Mouse (Mus musculus): ENCODE data around the gene Pck1. TPM values are rescaled to one million over a fixed set of nuclear protein-coding genes. Genes with fewer than 3 reads are reported as not detected.
A peak's percentile ranks its signal among the peaks of the same experiment; 100 is the strongest.

The Pck1 gene
- total RNA-seq, 4 experiments from 2014 or later: 0.11 TPM; not detected in 3

DNA sequence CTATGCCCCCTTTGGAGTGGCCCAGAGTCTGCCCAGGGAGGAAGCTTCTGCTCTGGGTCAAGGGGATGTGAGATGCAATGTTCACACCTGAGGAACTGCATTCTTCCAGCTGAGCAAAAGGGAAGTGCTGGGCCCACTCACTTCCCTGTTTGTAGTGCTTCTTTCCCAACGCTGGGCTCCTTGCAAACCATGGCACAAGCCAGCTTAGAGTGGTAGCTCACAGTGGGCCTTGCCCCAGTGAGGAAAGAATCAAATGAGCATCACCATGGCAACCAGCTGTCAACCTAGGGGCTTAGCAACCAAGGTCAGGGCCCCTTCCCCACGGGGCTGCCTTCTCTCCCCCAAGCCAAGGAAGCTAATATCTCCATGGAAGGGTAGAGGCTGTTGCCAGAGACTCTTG, 20.2 kb downstream of the Pck1 start:
- DNase-seq (ENCODE audit: low spot score in 2 of 2): peak; percentile 34

DNA sequence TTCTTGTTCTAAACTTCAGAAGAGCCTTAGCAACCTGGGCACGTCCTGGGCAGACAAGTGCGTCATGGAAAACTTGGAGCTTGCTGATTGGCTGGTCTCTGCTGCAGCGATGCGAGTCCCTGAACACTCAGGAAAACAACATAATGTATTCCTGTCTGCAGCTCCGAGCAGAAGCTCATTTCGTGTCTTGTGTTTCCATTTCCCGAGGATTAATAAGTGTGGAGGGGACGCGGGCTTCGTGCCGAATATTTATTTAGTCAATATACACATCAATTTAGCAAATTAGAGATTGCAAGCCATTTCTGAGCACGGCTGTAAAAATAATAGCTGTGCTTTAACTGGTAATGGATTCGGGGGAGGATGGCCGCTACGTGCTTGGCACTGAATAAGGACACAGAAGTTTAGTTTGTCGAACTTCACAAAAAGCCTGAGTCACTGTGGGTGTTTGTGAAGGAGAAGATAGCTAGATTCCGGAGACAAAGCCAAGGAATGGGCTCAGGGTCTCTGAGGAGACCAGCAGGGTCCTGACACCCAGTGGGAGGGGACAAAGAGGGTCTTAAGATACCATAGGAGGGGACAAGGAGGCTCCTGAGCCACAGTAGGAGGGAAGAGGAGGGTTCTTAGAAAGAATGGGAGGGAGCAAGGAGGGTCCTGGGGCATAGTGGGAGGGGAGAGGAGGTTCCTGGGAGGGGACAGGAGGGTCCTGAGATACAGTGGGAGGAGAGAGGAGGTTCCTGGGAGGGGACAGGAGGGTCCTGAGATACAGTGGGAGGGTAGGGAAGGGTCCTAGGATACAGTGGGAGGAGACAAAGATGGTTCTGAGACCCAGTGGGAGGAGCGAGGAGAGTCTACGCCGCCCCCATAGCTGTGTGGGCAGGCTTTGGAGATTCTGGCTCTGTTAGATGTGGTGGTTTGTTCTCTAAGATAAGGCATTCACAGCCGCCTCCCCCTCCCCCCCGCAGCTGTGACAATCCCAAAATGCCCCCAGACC, 21.0 kb downstream of the Pck1 start:
- peak; percentile 84 to 85 for DNase-seq (ENCODE audit: low spot score in 2 of 2)

DNA sequence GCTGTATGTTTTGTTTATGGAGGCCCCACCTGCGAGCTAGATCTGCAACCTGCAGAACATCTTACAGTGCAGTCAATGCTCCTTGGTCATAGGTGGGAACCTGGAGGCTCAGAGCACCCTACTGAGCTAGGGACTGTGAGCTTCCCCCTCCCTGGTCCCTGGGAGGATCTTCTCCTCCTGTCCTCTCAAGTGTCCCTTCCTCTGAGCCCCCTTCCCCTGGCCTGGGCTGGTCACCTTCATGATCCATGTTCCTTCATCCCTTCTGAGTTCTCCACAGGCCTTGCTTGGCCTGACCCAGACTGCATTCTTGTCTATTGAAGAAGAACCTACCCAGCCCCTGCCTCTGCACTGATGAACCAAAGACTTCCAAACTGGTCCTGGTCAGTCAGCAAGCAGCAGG, 21.7 kb downstream of the Pck1 start:
- no peak for DNase-seq (ENCODE audit: low spot score in 2 of 2)

DNA sequence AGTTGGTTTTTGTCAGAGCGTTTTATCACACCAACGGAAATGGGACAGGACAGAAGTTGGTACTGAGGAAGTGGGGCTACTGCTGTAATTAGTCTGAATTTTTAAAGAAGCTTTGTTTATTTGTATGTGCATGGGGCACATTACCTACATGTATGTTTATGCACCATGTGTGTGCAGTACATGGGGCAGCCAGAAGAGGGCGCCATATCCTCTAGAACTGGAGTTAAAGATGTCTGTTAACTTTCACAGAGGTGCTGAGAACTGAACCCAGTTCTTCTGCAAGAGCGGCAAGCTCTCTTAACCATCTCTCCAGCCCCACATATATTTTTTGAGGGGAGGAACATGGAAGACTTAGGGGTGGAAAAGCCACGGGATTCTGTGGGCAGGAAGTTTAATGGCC, 22.9 kb downstream of the Pck1 start:
- peak; percentile 2 to 3 for DNase-seq (ENCODE audit: low spot score in 2 of 2)

DNA sequence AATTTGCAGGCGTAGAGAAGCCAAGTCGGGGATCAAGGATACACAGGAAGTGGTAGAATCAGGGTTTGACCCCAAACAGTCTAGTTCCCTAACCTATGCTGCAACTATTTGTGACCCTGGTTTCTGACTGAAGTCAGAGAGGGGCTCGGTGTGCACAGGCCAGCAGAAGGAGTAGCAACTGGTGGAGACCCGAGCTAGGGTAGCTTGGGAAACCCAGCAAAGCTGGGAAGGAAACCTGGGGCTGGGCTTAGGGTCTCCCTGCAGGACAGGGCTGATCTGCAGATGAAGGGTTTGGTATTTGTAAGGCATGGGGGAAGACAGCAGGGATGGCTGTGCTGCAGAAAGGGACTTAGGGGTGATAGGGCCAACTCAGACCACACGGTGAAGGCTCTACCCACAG, 24.6 kb downstream of the Pck1 start:
- DNase-seq (ENCODE audit: low spot score in 2 of 2): peak in 1 of 2 experiments; percentile 1

DNA sequence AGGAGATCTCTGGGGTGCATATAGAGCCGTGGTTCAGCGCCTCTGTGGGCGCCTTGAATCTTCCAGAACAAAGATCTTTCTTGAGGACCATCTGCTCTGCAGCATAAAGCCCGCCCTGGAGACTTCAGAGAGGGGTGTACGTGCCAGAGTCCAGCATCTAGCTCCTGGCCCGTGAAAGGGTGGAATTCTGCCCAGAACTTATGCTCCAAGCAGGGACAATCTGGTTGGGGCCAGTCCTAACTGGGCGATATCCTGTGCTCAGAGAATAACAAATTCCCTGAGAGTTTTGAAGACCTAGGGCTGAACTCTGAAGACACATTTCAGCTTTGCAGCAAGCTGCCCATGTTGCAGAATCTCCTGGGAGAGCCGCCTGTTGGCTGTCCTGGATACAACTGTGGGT, 25.1 kb downstream of the Pck1 start:
- no peak for DNase-seq (ENCODE audit: low spot score in 2 of 2)

DNA sequence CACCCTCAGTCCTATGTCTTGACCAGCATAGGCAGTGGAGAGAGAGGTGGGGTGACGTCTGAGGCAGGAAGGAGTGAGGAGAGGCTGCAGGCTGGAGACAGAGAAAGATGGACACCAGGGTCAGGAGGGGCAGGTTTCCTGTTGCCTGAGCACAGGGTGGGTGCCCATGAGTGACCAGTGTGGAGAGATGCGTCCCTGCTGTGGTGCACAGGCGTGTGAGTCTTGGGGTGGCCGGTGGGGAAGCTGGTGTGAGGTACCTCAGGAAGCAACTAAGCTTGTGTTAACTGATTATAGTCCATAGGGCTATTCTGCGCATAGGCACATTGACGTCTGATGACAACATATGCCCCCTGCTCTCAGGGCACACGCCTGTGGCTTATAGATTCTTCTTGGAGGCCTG, 26.2 kb downstream of the Pck1 start:
- peak in 1 of 2 experiments; percentile 2 for DNase-seq (ENCODE audit: low spot score in 2 of 2)

DNA sequence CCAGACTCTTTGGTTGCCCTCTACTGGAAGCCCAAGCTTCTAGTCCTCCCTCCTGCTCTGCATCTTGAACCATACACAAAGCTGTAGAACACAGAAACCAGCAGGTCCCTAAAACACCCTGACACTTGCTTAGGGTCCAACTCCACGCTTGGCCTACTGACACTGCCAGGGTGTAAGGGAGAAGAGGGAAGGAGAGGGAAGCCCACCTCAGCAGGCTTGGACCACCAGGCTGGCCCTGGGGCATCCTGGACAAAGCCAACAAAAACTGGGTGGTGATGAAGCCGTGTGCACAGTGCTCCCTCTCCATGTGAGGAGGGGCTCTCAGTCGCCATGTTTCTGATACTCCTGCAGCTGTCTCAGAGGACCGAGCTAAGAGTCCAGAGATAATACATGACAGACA, 27.2 kb downstream of the Pck1 start:
- no peak for DNase-seq (ENCODE audit: low spot score in 2 of 2)

DNA sequence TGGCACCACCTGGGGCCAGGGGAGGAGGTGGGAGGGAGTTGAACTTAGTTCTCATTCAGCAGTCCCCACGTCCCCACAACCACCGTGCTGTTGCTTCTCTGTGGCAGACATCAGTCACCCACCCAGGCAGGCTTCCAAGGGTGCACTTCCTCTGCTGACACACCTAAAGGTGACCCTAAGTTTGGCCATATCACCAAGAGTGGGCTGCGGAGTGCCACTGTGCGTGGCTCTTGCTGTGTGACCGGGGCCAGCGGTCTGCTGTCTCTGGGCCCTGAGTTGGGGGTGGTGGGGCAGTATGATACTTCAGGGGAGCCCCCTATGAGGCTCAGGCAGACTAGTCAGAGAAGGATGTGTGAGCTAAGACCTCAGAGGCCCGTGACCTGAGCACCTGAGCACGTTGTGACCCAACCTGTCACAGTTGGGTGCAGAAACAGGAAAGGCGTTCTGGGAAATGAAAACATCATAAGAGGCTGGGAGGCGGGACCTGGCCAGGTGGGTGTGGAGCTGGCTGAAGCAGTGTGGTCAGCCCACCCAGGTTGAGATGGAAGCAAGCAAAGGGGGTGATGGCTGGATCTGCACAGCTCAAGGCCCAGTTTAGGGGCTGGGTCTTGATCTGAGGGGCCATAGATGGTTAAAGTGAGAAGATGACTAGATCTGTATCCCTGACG, 28.0 kb downstream of the Pck1 start:
- no peak for DNase-seq (ENCODE audit: low spot score in 2 of 2)

DNA sequence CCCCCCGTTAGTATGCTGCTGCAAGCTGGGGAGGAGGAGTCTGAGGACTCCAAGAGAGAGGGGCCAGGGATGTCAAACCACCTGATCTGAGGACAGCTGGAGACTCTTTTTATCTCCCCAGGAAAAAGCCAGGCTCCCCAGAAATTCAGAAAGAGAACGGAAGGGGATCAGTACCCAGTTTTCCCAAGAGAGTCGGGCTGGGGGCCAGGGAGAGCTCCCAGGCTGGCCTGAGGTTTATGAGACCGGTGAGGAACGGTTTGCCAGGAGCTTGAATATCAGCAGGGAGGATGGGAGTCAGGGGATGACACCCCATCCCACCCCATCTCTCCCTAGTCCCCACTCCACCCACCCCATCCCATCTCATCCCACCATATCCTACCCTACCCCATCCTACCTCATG, 28.6 kb downstream of the Pck1 start:
- DNase-seq (ENCODE audit: low spot score in 2 of 2): no peak

DNA sequence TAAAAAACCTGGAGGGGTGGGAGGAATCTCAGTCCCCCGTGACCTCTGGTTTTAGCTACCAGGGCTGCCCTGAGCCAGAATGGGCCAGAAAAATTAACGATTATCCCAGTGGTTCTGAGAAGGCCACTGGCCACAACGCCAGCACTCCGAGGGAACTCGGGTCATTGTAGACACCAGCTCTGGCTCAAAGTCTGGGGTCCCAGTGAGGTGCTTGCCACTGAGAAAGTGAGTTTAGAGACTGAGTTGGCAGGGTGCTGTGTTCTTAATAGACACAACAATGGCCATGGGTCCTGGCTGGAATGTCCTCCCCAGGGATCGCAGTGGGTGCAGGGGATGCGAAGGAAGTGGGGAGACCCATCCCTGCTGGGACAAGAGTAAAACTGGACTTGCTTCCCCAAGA, 29.1 kb downstream of the Pck1 start:
- DNase-seq (ENCODE audit: low spot score in 2 of 2): no peak

DNA sequence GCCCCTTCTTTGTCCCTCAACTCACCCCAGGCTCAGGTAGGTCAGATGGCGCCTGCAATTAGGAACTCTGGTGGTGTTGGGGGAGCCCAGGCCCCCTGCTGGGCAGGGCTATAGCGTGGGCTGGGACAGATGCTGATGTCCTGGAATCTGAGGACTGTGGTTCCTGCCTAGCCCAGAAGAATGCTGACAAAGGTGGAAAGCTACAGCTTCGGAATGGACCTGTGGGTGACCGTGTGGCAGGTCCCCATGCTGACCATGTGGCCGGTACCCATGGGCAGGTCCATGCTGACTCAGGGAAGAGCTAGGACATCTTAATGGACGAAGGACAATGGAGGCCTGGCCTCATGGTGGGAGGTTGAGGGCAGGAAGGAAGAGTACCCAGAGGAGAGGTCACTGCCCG, 29.9 kb downstream of the Pck1 start:
- no peak for DNase-seq (ENCODE audit: low spot score in 2 of 2)

DNA sequence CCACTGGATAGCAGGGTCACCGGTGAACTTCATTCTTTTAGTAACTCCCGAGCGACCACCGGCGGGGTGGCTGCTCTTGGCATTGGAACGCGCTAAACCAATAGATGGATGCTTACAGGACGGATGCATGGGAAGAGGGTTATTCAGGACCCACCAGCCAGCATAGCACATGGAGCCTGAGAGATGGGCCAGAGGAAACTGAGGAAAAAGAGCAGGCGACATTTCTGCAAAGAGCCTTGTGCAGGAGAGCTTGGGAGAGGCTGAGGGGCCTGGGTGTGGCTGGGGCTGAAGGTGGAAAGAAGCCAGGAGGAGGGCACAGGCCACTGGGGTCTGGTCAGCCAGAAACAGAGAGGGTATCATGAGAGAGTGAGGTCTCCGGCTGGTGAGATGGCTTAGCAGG, 30.5 kb downstream of the Pck1 start:
- no peak for DNase-seq (ENCODE audit: low spot score in 2 of 2)

DNA sequence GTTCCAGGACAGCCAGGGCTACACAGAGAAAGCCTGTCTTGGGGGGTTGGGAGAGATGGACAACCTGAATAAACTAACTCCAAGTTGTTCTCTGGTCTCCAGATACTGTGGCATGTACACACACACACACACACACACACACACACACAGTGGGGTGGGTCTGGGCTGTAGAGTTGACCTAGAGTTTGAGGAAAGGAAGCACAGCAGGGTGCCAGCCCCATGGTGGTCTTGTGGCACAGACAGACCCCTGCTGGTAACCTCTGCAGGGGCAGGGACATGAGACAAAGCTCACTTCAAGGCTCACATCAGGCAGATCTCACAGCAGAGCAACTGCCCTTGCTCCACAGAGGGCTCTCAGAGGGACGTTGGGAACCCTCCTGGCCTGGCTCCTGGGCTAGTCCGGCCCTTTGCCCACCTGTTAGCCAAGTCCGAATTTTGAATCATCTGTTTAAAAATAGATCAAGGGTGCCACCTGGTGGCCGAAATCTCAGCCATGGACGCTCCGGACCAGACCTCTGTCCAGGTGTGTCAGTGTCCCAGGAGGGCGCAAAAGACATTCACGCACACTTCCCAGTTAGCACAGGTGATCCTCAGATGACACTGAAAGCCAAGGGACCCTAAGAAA, 31.1 kb downstream of the Pck1 start:
- DNase-seq (ENCODE audit: low spot score in 2 of 2): peak in 1 of 2 experiments; percentile 62

DNA sequence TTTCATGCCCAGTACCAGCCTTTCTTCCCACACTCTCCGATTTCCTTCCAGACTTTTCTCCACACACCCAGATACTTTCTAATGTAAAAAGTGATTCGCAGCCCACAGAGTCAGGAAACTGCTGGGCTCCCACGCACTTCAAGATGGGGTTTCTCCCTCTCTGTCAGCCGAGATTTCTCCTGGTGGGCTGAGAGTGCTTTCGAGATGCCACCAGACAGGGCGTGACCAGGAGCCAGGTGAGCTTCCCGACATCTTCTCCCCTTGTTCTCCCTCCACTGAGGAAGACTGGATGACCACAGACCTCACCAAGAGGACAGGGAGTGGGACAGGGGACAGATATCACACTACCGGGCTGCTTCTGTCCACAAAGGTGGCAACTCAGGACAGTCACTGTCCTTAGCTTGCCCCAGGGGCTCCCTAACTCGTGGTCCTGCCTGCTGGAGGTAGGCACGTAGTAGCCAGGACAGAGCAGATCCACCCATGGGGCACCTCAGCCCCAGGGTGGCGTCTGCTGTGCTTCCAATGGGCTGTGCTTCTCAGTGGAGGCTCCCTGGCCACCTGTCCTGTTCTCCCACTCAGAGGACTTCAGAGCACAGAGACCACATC, 31.7 kb downstream of the Pck1 start:
- no peak for DNase-seq (ENCODE audit: low spot score in 2 of 2)

DNA sequence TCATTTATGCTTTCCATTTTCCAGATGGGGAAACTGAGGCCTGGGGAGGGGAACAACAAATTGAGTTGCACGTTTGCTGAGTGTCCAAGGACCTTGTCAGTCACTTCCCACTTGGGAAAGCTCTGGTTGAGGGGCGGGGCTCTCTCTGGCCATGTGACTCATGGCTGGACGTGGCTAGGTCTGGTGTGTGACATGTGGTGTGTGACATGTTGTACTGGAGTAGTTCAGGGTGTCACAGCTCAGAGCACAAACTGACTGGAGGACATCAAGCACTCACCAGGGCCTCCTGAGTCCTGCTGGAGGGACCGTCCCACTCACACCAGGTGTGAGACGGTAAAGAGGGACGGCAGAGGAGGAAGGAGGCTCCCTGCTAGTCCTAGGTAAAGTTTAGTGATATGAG, 32.4 kb downstream of the Pck1 start:
- DNase-seq (ENCODE audit: low spot score in 2 of 2): no peak

DNA sequence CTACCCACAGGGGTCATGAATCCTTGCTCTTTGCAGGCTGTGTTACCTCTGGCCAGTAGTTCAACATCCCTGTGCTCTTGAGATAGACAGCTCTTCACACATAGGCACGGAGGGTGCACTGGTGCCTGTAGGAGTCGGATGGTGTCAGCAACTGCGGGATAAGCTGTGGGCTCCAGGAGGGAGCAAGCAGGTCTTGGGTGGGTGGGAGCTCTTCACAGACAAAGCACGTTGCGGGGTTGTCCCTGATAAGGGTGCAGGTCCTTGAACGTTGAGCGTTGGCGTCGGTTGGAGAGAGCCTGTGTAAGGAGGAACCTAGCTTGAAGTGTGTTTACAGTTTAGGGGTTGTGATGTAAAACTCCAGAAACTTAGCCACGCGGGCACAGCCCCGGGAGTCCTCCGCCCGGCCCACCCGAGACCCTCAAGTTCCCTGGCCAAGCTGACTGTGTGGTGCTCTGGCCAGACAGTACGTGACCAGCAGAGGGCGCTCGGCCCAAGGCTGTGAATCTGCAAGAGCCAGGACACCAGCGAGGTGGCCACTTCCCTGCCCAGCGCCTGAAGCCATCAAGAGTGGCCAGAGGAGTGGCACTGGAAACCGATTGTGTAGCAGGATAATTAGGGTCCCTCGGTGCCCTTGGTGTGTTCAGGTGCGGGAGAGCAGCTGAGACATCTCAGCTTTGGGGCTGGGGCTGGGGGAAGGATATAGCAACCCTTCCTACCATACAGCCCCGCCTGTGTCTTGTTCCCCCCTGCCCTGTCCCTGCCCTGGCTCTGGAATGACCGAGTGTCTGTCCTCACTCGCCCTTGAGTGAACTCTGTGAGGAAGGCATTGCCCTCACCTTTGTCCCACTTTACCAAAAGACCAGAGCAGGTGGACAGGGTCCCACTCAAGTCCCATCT, 33.4 kb downstream of the Pck1 start:
- DNase-seq (ENCODE audit: low spot score in 2 of 2): peak in 1 of 2 experiments; percentile 85

DNA sequence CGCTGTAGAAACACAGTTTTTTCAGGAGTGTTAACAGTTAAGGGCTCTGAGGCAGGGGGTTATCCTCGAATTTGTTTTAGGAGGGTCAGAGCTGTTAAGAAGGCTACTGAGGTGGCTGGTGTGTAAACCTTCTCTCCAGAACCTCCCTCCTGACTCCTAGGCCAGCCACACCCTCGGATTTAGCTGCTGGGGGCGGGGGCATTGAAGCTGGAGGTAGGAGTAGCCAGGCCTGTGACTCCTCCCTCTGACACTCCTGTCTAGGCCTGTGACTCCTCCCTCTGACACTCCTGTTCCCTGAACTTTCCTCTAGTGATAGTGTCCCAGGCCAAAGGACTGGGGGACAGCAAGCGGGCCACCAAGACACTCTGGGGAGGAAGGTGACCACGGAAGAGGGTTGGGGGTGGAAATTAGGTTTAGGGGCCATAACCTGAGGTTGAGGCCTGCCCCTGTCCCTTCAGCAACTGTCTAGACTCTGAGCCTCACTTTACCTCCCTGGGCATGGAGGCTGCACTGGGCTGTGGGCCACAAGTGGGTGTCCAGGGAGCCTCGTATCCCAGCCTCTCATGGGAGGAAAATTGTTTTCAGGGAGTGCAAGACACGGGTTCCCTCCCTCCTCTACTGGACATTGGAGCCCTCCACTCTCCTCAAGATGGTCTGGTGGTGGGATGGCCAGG, 34.5 kb downstream of the Pck1 start:
- no peak for DNase-seq (ENCODE audit: low spot score in 2 of 2)

DNA sequence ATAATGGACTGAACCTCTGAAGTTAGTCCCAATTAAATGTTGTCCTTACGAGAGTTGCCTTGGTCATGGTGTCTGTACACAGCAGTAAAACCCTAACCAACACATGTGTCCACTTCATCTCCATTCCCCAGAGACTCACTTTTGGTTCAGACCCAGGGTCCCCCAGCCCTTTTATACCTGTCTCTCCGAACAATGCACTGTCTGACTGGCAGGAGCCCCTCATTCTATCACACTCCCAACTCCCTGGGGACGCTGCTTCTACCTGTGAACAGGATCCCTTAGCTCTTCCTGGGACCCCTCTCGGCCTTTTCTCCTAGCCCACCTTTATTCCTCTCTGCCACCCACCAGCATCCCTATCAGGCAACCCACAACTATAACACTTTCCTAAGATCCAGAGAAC, 41.9 kb downstream of the Pck1 start:
- DNase-seq (ENCODE audit: low spot score in 2 of 2): no peak
